Mouse (Mus musculus) forebrain, embryonic 16.5 days (tissue): ENCODE results near the gene Fam227a. TPM values are rescaled to one million over a fixed set of nuclear protein-coding genes. Genes with fewer than 3 reads are reported as not detected.

Experiments
- ATAC-seq: fragments of 200-750 bp; cut with Nextera tagmentation; 2 replicates; pipeline ENCODE4 v1.8.0; 2017; ENCODE audit warnings: mild to moderate bottlenecking, moderate library complexity
- H3K27ac ChIP-seq: fragments of 300-500 bp; sonication (generic); 2 replicates; pipeline ENCODE4 v1.5.1; 2014; ENCODE audit warnings: low read length, control low read depth
- H3K27me3 ChIP-seq: fragments of 300-500 bp; sonication (generic); replicated peaks from 2 replicates; pipeline ENCODE4 v1.6.1; 2014; ENCODE audit warnings: low read length; ENCODE audit not compliant: control insufficient read depth, insufficient read depth
- H3K36me3 ChIP-seq: fragments of 300-500 bp; sonication (generic); 2 replicates; pipeline ENCODE4 v1.6.1; 2014; ENCODE audit not compliant: control insufficient read depth, insufficient read depth
- H3K4me1 ChIP-seq: fragments of 300-500 bp; sonication (generic); replicated peaks from 2 replicates; pipeline ENCODE4 v1.6.1; 2014; ENCODE audit warnings: low read length; ENCODE audit not compliant: control insufficient read depth, insufficient read depth
- H3K4me2 ChIP-seq: fragments of 300-500 bp; sonication (generic); 2 replicates; pipeline ENCODE4 v1.6.1; 2014; ENCODE audit warnings: mild to moderate bottlenecking, low read length, control low read depth
- H3K4me3 ChIP-seq: fragments of 300-500 bp; sonication (generic); replicated peaks from 2 replicates; pipeline ENCODE4 v1.5.1; 2014; ENCODE audit warnings: mild to moderate bottlenecking, low read length, control low read depth
- H3K9ac ChIP-seq: fragments of 300-500 bp; sonication (generic); replicated peaks from 2 replicates; pipeline ENCODE4 v1.6.1; 2014; ENCODE audit warnings: low read depth, low read length, control low read depth
- H3K9me3 ChIP-seq: fragments of 300-500 bp; sonication (generic); 2 replicates; pipeline ENCODE4 v1.6.1; 2016; ENCODE audit warnings: low read length; ENCODE audit not compliant: control insufficient read depth
- WGBS: fragments of 180-500 bp; shearing (Covaris S2); extraction: QIAGEN DNeasy Blood & Tissue Kit; methylation state at CpG from one replicate; pipeline ENCODE4 v1.1.7; 2014; 5-methylcytosine and 5-hydroxymethylcytosine counted together
- polyA plus RNA-seq: library from polyadenylated mRNA; unstranded; fragments of >200 nt; fragmentation: Nextera tagmentation; extraction: Ambion mirVana; gene quantifications from 2 replicates; pipeline ENCODE4 v1.2.1, GENCODE M21; 2015

Fam227a gene
- polyA plus RNA-seq, result 3.9 and 4.5 TPM in 2 replicates

- Histone ChIP-seq H3K36me3 (peaks cover 3% of the 10 kb centered on the region; the same call in 1 of the 2 replicates), H3K4me2 (peak within 1 kb of the TSS; percentile 57), H3K27me3 (no peaks in the 10 kb centered on the region), H3K9me3 (no peaks in the 10 kb centered on the region; the same call in 1 of the 2 replicates), H3K4me1 (peaks cover 7% of the 10 kb centered on the region), H3K27ac (peak within 1 kb of the TSS; percentile 97), H3K9ac (peak within 1 kb of the TSS; percentile 90), H3K4me3 (peak within 1 kb of the TSS; percentile 57)
- ATAC-seq, result peak; percentile 87
- 0% methylated on average over 55 of the region's 55 CpGs for WGBS
Observed at GRCm38 (mm10) chr15:79658531-79659375, at the start of gene Fam227a, which contains the start of gene Cby1. Gene Fam227a (minus strand): TSS chr15:79658956. Gene Cby1 (plus strand): TSS chr15:79659199.

- Histone ChIP-seq H3K27ac (no peak overlapping the region), H3K27me3 (no peaks in the 10 kb centered on the region), H3K9me3 (no peaks in the 10 kb centered on the region), H3K9ac (no peak overlapping the region), H3K4me2 (no peak overlapping the region), H3K4me1 (peaks cover 3% of the 10 kb centered on the region; the same call in 1 of the 2 replicates), H3K36me3 (peaks cover 17% of the 10 kb centered on the region), H3K4me3 (no peak overlapping the region)
- no peak for ATAC-seq
- 86% methylated on average over 5 of the region's 5 CpGs for WGBS
Observed at GRCm38 (mm10) chr15:79708229-79708822, 49.6 kb upstream of the Fam227a start.

- peaks cover 3% of the 10 kb centered on the region; the same call in 1 of the 2 replicates for H3K4me1 ChIP-seq
- no peak for ATAC-seq
- H3K4me2 ChIP-seq, result no peak overlapping the region
- H3K9ac ChIP-seq, result no peak overlapping the region
- H3K27me3 ChIP-seq, result no peaks in the 10 kb centered on the region
- no peaks in the 10 kb centered on the region for H3K9me3 ChIP-seq
- H3K4me3 ChIP-seq, result no peak overlapping the region
- 74% methylated on average over 17 of the region's 17 CpGs for WGBS
- H3K27ac ChIP-seq, result no peak overlapping the region
- peaks cover 7% of the 10 kb centered on the region for H3K36me3 ChIP-seq
Observed at GRCm38 (mm10) chr15:79706603-79707214, 48.0 kb upstream of the Fam227a start.

- H3K36me3 ChIP-seq, result peaks cover 3% of the 10 kb centered on the region; the same call in 1 of the 2 replicates
- no peak overlapping the region for H3K4me3 ChIP-seq
- 69% methylated on average over 9 of the region's 9 CpGs for WGBS
- ATAC-seq, result no peak
- H3K4me2 ChIP-seq, result no peak overlapping the region
- H3K9ac ChIP-seq, result no peak overlapping the region
- H3K27me3 ChIP-seq, result no peaks in the 10 kb centered on the region
- peaks cover 13% of the 10 kb centered on the region for H3K4me1 ChIP-seq
- H3K9me3 ChIP-seq, result no peaks in the 10 kb centered on the region
- peak overlapping the region; percentile 63 for H3K27ac ChIP-seq
Observed at GRCm38 (mm10) chr15:79697558-79698187, 38.9 kb upstream of the Fam227a start.

GRCm38 (mm10) chr15:79697011-79697410 lies 38.3 kb upstream of the Fam227a start:
- ATAC-seq, result peak; percentile 67
- H3K9ac ChIP-seq, result no peak overlapping the region

GRCm38 (mm10) chr15:79696508-79696907 lies 37.8 kb upstream of the Fam227a start:
- no peak for ATAC-seq
- no peaks in the 10 kb centered on the region for H3K9me3 ChIP-seq
- WGBS, result 88% methylated on average over 2 of the region's 2 CpGs
- no peak overlapping the region for H3K4me3 ChIP-seq
- H3K27me3 ChIP-seq, result no peaks in the 10 kb centered on the region
- H3K4me1 ChIP-seq, result peaks cover 25% of the 10 kb centered on the region
- H3K27ac ChIP-seq, result peak overlapping the region; percentile 63
- no peak overlapping the region for H3K9ac ChIP-seq
- no peak overlapping the region for H3K4me2 ChIP-seq
- peaks cover 3% of the 10 kb centered on the region; the same call in 1 of the 2 replicates for H3K36me3 ChIP-seq

More at GRCm38 (mm10) chr15:79697011-79697410, 38.3 kb upstream of the Fam227a start:
- Histone ChIP-seq H3K4me1 (peaks cover 20% of the 10 kb centered on the region), H3K4me3 (no peak overlapping the region), H3K27ac (peak overlapping the region; percentile 63), H3K27me3 (no peaks in the 10 kb centered on the region), H3K4me2 (no peak overlapping the region), H3K9me3 (no peaks in the 10 kb centered on the region), H3K36me3 (peaks cover 3% of the 10 kb centered on the region; the same call in 1 of the 2 replicates)
- 55% methylated on average over 6 of the region's 6 CpGs for WGBS

GRCm38 (mm10) chr15:79695516-79695915 lies 36.8 kb upstream of the Fam227a start:
- 80% methylated on average over 3 of the region's 3 CpGs for WGBS

GRCm38 (mm10) chr15:79694512-79694911 lies 35.8 kb upstream of the Fam227a start:
- H3K4me1 ChIP-seq, result peaks cover 31% of the 10 kb centered on the region
- H3K9ac ChIP-seq, result no peak overlapping the region
- no peak overlapping the region for H3K4me3 ChIP-seq
- no peaks in the 10 kb centered on the region for H3K27me3 ChIP-seq
- ATAC-seq, result no peak
- no peak overlapping the region for H3K27ac ChIP-seq
- 95% methylated on average over 4 of the region's 4 CpGs for WGBS
- no peaks in the 10 kb centered on the region for H3K9me3 ChIP-seq
- no peak overlapping the region for H3K4me2 ChIP-seq
- peaks cover 3% of the 10 kb centered on the region; the same call in 1 of the 2 replicates for H3K36me3 ChIP-seq

More at GRCm38 (mm10) chr15:79695516-79695915, 36.8 kb upstream of the Fam227a start:
- Histone ChIP-seq H3K9ac (no peak overlapping the region), H3K36me3 (peaks cover 3% of the 10 kb centered on the region; the same call in 1 of the 2 replicates), H3K4me1 (peaks cover 26% of the 10 kb centered on the region), H3K27me3 (no peaks in the 10 kb centered on the region), H3K4me3 (no peak overlapping the region), H3K27ac (no peak overlapping the region), H3K9me3 (no peaks in the 10 kb centered on the region), H3K4me2 (no peak overlapping the region)
- ATAC-seq, result no peak
